Mouse (Mus musculus) heart, adult 2 months (tissue): ENCODE measurements at regions not wholly inside any gene's neighbourhood (a gene's known extent, or its start where the extent isn't known, plus 50 kb on each side); places are given as distances from the start of the nearest gene placed in this dataset.

Experiments
- DNase-seq, 2 experiments: peaks; one replicate each; pipeline ENCODE4 v3.0.0; 2021
- H3K27ac ChIP-seq: fragments of 200-600 bp; 2 replicates; pipeline ENCODE4 v1.8.1; 2022
- H3K27me3 ChIP-seq: fragments of 200-500 bp; 2 replicates; pipeline ENCODE4 v1.6.1; 2012; ENCODE audit warnings: mild to moderate bottlenecking, low read length, inconsistent platforms, mixed read lengths; ENCODE audit not compliant: control insufficient read depth, insufficient read depth
- H3K36me3 ChIP-seq: fragments of 200-500 bp; 2 replicates; pipeline ENCODE4 v1.6.1; 2012; ENCODE audit warnings: low read length, inconsistent platforms; ENCODE audit not compliant: control insufficient read depth, insufficient read depth
- H3K4me1 ChIP-seq: fragments of 200-500 bp; 2 replicates; pipeline ENCODE4 v1.6.1; 2011; ENCODE audit warnings: low read length; ENCODE audit not compliant: control insufficient read depth, insufficient read depth
- H3K4me3 ChIP-seq: fragments of 200-600 bp; 2 replicates; pipeline ENCODE4 v1.8.1; 2022
- H3K79me2 ChIP-seq: fragments of 200-500 bp; replicated peaks from 2 replicates; pipeline ENCODE4 v1.6.1; 2012; ENCODE audit warnings: mild to moderate bottlenecking, inconsistent platforms, low read length, moderate library complexity, mixed read lengths; ENCODE audit not compliant: control insufficient read depth, insufficient read depth
- H3K9ac ChIP-seq: fragments of 200-500 bp; 2 replicates; pipeline ENCODE4 v1.6.1; 2012; ENCODE audit warnings: low read depth, mild to moderate bottlenecking, control low read depth, inconsistent platforms, low read length, mixed read lengths
- CTCF ChIP-seq: fragments of 200-600 bp; IDR thresholded peaks from 2 replicates; pipeline ENCODE4 v1.8.1; 2022; ENCODE audit warnings: antibody characterized with exemption, mild to moderate bottlenecking, moderate library complexity
- EP300 ChIP-seq: fragments of 200-500 bp; IDR thresholded peaks from 2 replicates; pipeline ENCODE4 v1.6.1; 2011; ENCODE audit warnings: low read depth, low read length, control low read depth; ENCODE audit not compliant: insufficient read depth
- POLR2A ChIP-seq: fragments of 200-500 bp; IDR thresholded peaks from 2 replicates; pipeline ENCODE4 v1.6.1; 2011; ENCODE audit warnings: mild to moderate bottlenecking, low read depth, low read length, control low read depth; ENCODE audit not compliant: insufficient read depth
- WGBS: fragments of 180-500 bp; shearing (Covaris S2); methylation state at CpG from one replicate; pipeline ENCODE4 v1.1.7; 2018; 5-methylcytosine and 5-hydroxymethylcytosine counted together
- intact Hi-C: fragments of 180-260 bp; cut with DNase I; formaldehyde crosslinking; loops from one replicate; pipeline ENCODE4 v1.15.1; 2025

DNA sequence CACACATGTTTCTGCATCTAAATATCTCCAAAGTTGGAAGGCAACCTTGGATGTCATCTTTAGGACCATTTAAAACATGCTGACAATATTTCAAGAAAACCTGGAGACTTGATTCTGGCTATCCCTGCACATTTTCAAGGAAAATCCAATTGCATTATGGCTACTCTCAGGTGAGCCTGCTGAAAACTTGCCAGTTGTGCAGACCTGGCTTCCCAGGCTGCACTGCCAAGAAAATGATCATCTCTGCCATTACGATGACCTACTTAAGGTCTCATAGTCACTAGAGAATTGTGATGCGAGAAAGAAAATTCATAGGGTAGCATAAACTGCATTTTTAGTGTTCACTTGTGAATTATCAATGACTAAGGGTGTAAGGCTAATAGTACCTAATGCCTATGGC is 225.2 kb downstream of the Btg1 start:
- DNase-seq = no peak
- Histone ChIP-seq H3K36me3 (no peaks in the 10 kb centered on the region), H3K27ac (no peak overlapping the region), H3K27me3 (no peaks in the 10 kb centered on the region), H3K4me1 (no peaks in the 10 kb centered on the region), H3K4me3 (no peak overlapping the region), H3K79me2 (no peaks in the 10 kb centered on the region), H3K9ac (no peak overlapping the region)
- intact Hi-C loops = no loop called here
- WGBS = 89% methylated on average over 2 of the region's 2 CpGs
- TF ChIP-seq EP300 (no peak), POLR2A (no peak), CTCF (no peak)

DNA sequence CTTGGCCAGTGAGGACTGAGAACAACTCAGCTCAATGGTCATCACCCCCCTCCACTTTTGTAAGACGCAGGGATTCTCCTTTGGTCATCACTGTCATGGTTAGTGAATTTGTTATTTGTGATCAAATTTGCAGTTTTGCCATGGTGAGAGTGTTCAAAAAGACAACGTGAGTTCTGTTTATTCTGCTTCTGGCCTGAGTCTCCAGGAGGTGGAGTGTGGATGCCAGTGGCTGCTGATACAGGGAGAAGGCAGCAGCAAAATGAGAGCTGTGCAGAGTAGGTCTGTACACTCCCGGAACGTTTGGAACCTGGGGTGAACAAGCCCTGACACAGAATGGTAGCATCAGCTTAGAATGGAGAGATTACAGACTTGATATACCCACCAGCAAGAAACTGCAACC is 229.1 kb downstream of the Btg1 start:
- no peaks in the 10 kb centered on the region for H3K79me2 ChIP-seq
- no peaks in the 10 kb centered on the region for H3K27me3 ChIP-seq
- TF ChIP-seq EP300 = no peak
- no peak for TF ChIP-seq CTCF
- TF ChIP-seq POLR2A = no peak
- H3K27ac ChIP-seq = no peak overlapping the region
- 74% methylated on average over 4 of the region's 4 CpGs for WGBS
- intact Hi-C loops = no loop called here
- H3K4me3 ChIP-seq = no peak overlapping the region
- H3K4me1 ChIP-seq = peaks cover 2% of the 10 kb centered on the region; the same call in 1 of the 2 replicates
- no peaks in the 10 kb centered on the region for H3K36me3 ChIP-seq
- DNase-seq = no peak
- no peak overlapping the region for H3K9ac ChIP-seq

DNA sequence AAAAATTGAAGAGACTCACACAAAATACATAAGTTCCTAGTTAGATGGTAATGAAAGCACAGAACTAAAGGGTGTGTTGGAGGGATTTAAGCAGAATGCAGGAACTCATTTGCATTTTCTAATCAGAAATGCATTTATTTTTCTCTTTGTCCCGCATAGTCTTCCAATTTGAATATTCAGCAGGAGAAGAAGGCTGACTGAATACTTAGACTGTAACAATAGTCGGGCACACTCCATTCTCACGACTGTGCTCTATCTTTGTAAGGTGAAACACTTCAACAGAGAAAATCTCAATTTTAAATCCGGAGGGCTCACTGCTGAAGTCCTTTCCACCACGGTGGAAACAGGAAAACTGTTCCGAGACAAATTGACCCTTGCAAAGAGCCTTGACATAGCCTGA is 230.2 kb downstream of the Btg1 start:
- no peak overlapping the region for H3K27ac ChIP-seq
- H3K36me3 ChIP-seq = no peaks in the 10 kb centered on the region
- H3K27me3 ChIP-seq = no peaks in the 10 kb centered on the region
- no peak for TF ChIP-seq EP300
- TF ChIP-seq POLR2A = no peak
- TF ChIP-seq CTCF = no peak
- WGBS = 50% methylated on average over 6 of the region's 6 CpGs
- no peak overlapping the region for H3K4me3 ChIP-seq
- no peaks in the 10 kb centered on the region for H3K79me2 ChIP-seq
- H3K4me1 ChIP-seq = peaks cover 2% of the 10 kb centered on the region; the same call in 1 of the 2 replicates
- H3K9ac ChIP-seq = no peak overlapping the region
- intact Hi-C loops = no loop called here
- DNase-seq = no peak

DNA sequence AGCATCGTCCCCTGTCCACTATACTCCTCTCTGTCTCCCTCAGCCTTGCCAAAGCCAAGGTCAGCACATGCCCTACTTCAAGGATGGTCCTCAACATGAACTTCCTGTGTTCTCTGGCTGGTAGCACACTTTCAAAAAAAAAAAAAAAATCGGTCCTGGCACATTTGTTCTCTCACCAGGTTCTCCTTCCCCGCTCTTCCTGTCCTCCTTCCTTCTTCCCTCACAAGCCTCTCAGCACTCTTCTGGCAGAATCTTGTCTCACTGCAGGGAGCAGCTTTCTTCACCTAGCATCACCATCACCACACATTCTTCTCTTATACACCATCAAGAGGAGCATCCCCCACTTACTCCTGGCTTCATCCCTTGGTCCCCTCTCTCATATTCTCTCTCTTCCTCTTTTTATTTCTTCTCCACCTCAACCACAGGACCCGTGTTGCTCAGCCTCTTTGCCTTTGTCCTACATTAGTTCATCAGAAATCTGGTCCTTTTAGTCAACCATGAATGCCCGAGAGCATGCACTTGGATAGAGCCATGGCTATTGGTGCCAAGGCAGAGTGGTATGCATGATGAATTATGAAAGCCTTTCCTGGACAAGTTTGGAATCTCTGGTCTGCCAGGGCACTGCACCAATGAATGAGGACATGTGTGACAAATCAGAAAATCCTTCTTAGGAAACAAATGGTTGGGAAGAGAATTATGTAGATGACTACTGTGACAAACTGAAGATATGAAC is 230.8 kb downstream of the Btg1 start:
- WGBS = 50% methylated on average over 5 of the region's 5 CpGs
- H3K27ac ChIP-seq = no peak overlapping the region
- intact Hi-C loops = no loop called here

DNA sequence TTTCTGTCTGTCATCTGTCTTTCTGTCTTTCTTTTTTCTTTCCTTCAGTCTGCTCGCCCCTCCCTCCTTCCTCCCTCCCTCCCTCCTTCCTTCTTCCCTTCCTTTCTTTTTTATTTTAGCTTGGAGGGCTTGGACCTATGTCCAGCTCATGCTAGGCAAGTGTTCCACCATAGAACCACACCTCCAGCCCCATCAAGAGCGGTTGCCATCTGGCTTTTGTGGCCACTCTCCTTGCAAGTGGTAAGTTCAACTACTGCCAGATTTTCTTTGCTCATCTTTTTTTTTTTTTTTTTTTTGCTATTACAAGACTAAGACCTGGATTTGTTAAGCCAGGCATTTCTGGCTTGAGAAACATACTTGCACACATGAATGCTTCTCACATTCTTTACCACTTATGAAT is 231.7 kb downstream of the Btg1 start:
- Histone ChIP-seq H3K79me2 (no peaks in the 10 kb centered on the region), H3K27me3 (no peaks in the 10 kb centered on the region), H3K36me3 (no peaks in the 10 kb centered on the region), H3K27ac (no peak overlapping the region), H3K9ac (no peak overlapping the region), H3K4me3 (no peak overlapping the region), H3K4me1 (peaks cover 2% of the 10 kb centered on the region; the same call in 1 of the 2 replicates)
- 98% methylated on average over 2 of the region's 2 CpGs for WGBS
- no peak for TF ChIP-seq EP300
- no peak for TF ChIP-seq CTCF
- TF ChIP-seq POLR2A = no peak
- DNase-seq = no peak
- intact Hi-C loops = no loop called here

More for the DNA sequence above, 230.8 kb downstream of the Btg1 start:
- Histone ChIP-seq H3K27me3 (no peaks in the 10 kb centered on the region), H3K36me3 (no peaks in the 10 kb centered on the region), H3K4me1 (peaks cover 2% of the 10 kb centered on the region; the same call in 1 of the 2 replicates), H3K4me3 (no peak overlapping the region), H3K79me2 (no peaks in the 10 kb centered on the region), H3K9ac (no peak overlapping the region)
- DNase-seq = no peak
- TF ChIP-seq POLR2A (no peak), CTCF (no peak), EP300 (no peak)

DNA sequence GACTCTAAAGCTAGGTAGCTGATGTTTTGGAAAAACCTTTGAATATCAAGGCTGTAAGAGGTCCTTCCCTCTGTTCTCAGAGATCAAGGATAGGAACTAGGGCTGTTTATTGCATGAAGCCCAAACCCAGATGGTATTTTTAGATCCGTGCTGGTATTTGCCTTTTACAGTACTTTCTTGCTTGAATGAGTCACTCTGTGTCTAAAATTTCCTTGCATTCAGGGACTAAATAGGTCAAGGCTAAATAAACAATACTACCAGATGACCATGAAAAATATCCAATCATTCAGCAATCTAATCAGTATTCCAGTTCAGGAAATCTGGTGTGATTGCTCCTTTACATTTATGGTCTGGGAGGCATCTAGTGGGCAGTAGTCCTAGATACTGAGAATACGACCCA is 243.6 kb downstream of the Btg1 start:
- no peaks in the 10 kb centered on the region for H3K79me2 ChIP-seq
- no peak overlapping the region for H3K27ac ChIP-seq
- no peak for DNase-seq
- WGBS = 43% methylated on average over 2 of the region's 2 CpGs
- no peak for TF ChIP-seq POLR2A
- TF ChIP-seq EP300 = no peak
- TF ChIP-seq CTCF = no peak
- H3K9ac ChIP-seq = no peak overlapping the region
- intact Hi-C loops = loop anchor here (5.0 kb wide), 2 partner anchors 108 to 238 kb away; no protein-coding TSS in a partner anchor
- H3K4me3 ChIP-seq = no peak overlapping the region
- H3K4me1 ChIP-seq = no peaks in the 10 kb centered on the region
- no peaks in the 10 kb centered on the region for H3K36me3 ChIP-seq
- no peaks in the 10 kb centered on the region for H3K27me3 ChIP-seq
